Comparison of ENCODE assay signal across 18 mouse cellular contexts in genomic region chr13:95813643-95814042, GRCm38 (mm10).
DNase-seq lines count a peak whose midpoint lies in the region; ATAC-seq lines count a peak whose summit lies in the region.
"Had no signal": no experiment of that assay in that cellular context is flagged by ENCODE, and none has a peak within 500 bp of the region (broad histone marks: within the 10 kb centered on the region; RNA-seq: fewer than 3 reads in every experiment).

No protein-coding gene starts in this region.

- intact Hi-C loops in left cerebral cortex, postnatal 14 days (cut with DNase I): no loop called here

- peak; percentile 97 for ATAC-seq in activated CD4-positive, CD25-positive, alpha-beta regulatory T cell, adult 4 months
- peak; percentile 73 for ATAC-seq in megakaryocyte progenitor cell, adult 5-6 weeks (replicated peaks; ENCODE audit: poor library complexity)
- ATAC-seq: forebrain, embryonic 13.5 days; midbrain, embryonic 16.5 days had no signal

- DNase-seq in thymus, postnatal 0 days (ENCODE audit: low spot score): peak; percentile 64
- no peak for DNase-seq in thymus, postnatal 10 days (ENCODE audit: low spot score in 2 of 2)
- peak; percentile 19 for DNase-seq in thymus, postnatal 25 days
- DNase-seq in adrenal gland, adult 18-20 months (ENCODE audit: low spot score in 2 of 2): no peak
- no peak for DNase-seq in left cerebral cortex, postnatal 14 days (ENCODE audit: low spot score in 2 of 2)
- DNase-seq in gastrocnemius, postnatal 4 days (ENCODE audit: low spot score in 2 of 2): no peak
- DNase-seq: adrenal gland, adult 8-10 months; cerebellum, adult 2 months; cerebellum, postnatal 36 days; heart, adult 2 months; kidney, adult 2 months; kidney, postnatal 10 days; lung, postnatal 36 days; right cerebral cortex, postnatal 14 days had no signal

Comparison
In these comparisons a context has a peak if more than half of its experiments do, and no peak if none do; other contexts are left out.
1. DNase-seq: peak in thymus, postnatal 0 days (single experiment) and thymus, postnatal 25 days (single experiment); none in thymus, postnatal 10 days (0 of 2), adrenal gland, adult 18-20 months (0 of 2), left cerebral cortex, postnatal 14 days (0 of 2) and gastrocnemius, postnatal 4 days (0 of 2).